Mouse (Mus musculus) embryonic fibroblast, embryonic 13.5 days (primary cell): ENCODE results near the gene Nudt5.

Experiments
- CTCF ChIP-seq: IDR thresholded peaks from 2 replicates; pipeline ENCODE4 v1.5.1; 2011; ENCODE audit warnings: mild to moderate bottlenecking, control low read depth, low read length, moderate library complexity, borderline replicate concordance; ENCODE audit not compliant: insufficient read depth
- POLR2A ChIP-seq: IDR thresholded peaks from 2 replicates; pipeline ENCODE4 v1.6.1; 2011; ENCODE audit warnings: low read depth, mild to moderate bottlenecking, control low read depth, low read length, moderate library complexity

GRCm38 (mm10) chr2:5811235-5811782 is 33.5 kb upstream of the Nudt5 start:
- TF ChIP-seq CTCF (no peak), POLR2A (no peak)
